Mouse (Mus musculus): ENCODE data around the gene Arid5b.

Arid5b gene

GRCm38 (mm10) chr10:68089435-68090196, 188.9 kb downstream of the Arid5b start:
- DNase-seq (ENCODE audit: low spot score), result no peak

GRCm38 (mm10) chr10:68087722-68088121, 190.8 kb downstream of the Arid5b start:
- no peak for DNase-seq (ENCODE audit: low spot score)

GRCm38 (mm10) chr10:68086973-68087372, 191.6 kb downstream of the Arid5b start:
- DNase-seq (ENCODE audit: low spot score), result no peak

- DNase-seq (ENCODE audit: low spot score), result no peak
Measured at GRCm38 (mm10) chr10:68085574-68085973, 193.0 kb downstream of the Arid5b start.

- DNase-seq (ENCODE audit: low spot score), result no peak
Measured at GRCm38 (mm10) chr10:68081712-68082111, 196.8 kb downstream of the Arid5b start.

- no peak for DNase-seq (ENCODE audit: low spot score)
Measured at GRCm38 (mm10) chr10:68079910-68080670, 198.4 kb downstream of the Arid5b start.

GRCm38 (mm10) chr10:68078708-68079107, 199.8 kb downstream of the Arid5b start:
- DNase-seq (ENCODE audit: low spot score), result no peak

- DNase-seq (ENCODE audit: low spot score), result no peak
Measured at GRCm38 (mm10) chr10:68075181-68075580, 203.4 kb downstream of the Arid5b start.

GRCm38 (mm10) chr10:68074291-68074690, 204.2 kb downstream of the Arid5b start:
- DNase-seq (ENCODE audit: low spot score), result no peak

GRCm38 (mm10) chr10:68072626-68073025, 205.9 kb downstream of the Arid5b start:
- DNase-seq (ENCODE audit: low spot score), result no peak

GRCm38 (mm10) chr10:68071041-68071440, 207.5 kb downstream of the Arid5b start:
- no peak for DNase-seq (ENCODE audit: low spot score)

GRCm38 (mm10) chr10:68068426-68068825, 210.1 kb downstream of the Arid5b start:
- no peak for DNase-seq (ENCODE audit: low spot score)

GRCm38 (mm10) chr10:68067961-68068360, 210.6 kb downstream of the Arid5b start:
- no peak for DNase-seq (ENCODE audit: low spot score)

- no peak for DNase-seq (ENCODE audit: low spot score)
Measured at GRCm38 (mm10) chr10:68066173-68066572, 212.4 kb downstream of the Arid5b start.

GRCm38 (mm10) chr10:68064571-68064970, 214.0 kb downstream of the Arid5b start:
- no peak for DNase-seq (ENCODE audit: low spot score)

GRCm38 (mm10) chr10:68063806-68064545, 214.6 kb downstream of the Arid5b start:
- DNase-seq (ENCODE audit: low spot score), result no peak

- DNase-seq (ENCODE audit: low spot score), result no peak
Measured at GRCm38 (mm10) chr10:68061249-68061615, 217.3 kb downstream of the Arid5b start.

- no peak for DNase-seq (ENCODE audit: low spot score)
Measured at GRCm38 (mm10) chr10:68060590-68061248, 217.8 kb downstream of the Arid5b start.

GRCm38 (mm10) chr10:68058378-68058777, 220.2 kb downstream of the Arid5b start:
- no peak for DNase-seq (ENCODE audit: low spot score)

GRCm38 (mm10) chr10:68057841-68058240, 220.7 kb downstream of the Arid5b start:
- no peak for DNase-seq (ENCODE audit: low spot score)

GRCm38 (mm10) chr10:68054706-68055105, 223.8 kb downstream of the Arid5b start:
- DNase-seq (ENCODE audit: low spot score), result no peak

- no peak for DNase-seq (ENCODE audit: low spot score)
Measured at GRCm38 (mm10) chr10:68054131-68054530, 224.4 kb downstream of the Arid5b start.
